Mouse (Mus musculus) urinary bladder, postnatal 14 days (tissue): ENCODE results near the gene Atp2a1.
"Not testable (repeated sequence)": the region's sequence is repeated elsewhere in the genome, so short reads cannot be mapped to it uniquely, and the experiment has no call there.

ENCODE experiments used
- DNase-seq: peaks from one replicate; pipeline ENCODE4 v3.0.0; 2021; ENCODE audit warnings: low spot score

Atp2a1 gene

GRCm38 (mm10) chr7:126411061-126411460, 51.8 kb downstream of the Atp2a1 start:
- no peak for DNase-seq

GRCm38 (mm10) chr7:126408686-126409085, 54.2 kb downstream of the Atp2a1 start:
- DNase-seq, result no peak

GRCm38 (mm10) chr7:126402518-126402917, 60.4 kb downstream of the Atp2a1 start:
- not testable (repeated sequence) for DNase-seq

- DNase-seq, result peak; percentile 88
Observed at GRCm38 (mm10) chr7:126399548-126399947, 63.4 kb downstream of the Atp2a1 start.

GRCm38 (mm10) chr7:126397822-126398221, 65.1 kb downstream of the Atp2a1 start:
- DNase-seq, result no peak

- DNase-seq, result no peak
Observed at GRCm38 (mm10) chr7:126397221-126397620, 65.7 kb downstream of the Atp2a1 start.

GRCm38 (mm10) chr7:126396298-126397119, 66.4 kb downstream of the Atp2a1 start, which contains the start of gene Nfatc2ip:
Gene Nfatc2ip, minus strand, starts transcription at chr7:126396737.
- DNase-seq, result peak; percentile 92
